Mouse (Mus musculus) intestine, postnatal 0 days (tissue): ENCODE data around the gene Nufip2. TPM values are rescaled to one million over a fixed set of nuclear protein-coding genes. Genes with fewer than 3 reads are reported as not detected.

Source experiments
- ATAC-seq: fragments of 200-750 bp; cut with Nextera tagmentation; 2 replicates; pipeline ENCODE4 v1.8.0; 2017; ENCODE audit warnings: mild to moderate bottlenecking, moderate TSS enrichment, moderate library complexity
- H3K27ac ChIP-seq: fragments of 300-500 bp; sonication (generic); 2 replicates; pipeline ENCODE4 v1.5.1; 2014; ENCODE audit warnings: mild to moderate bottlenecking, low read depth, low read length, moderate library complexity
- H3K27me3 ChIP-seq: fragments of 300-500 bp; sonication (generic); replicated peaks from 2 replicates; pipeline ENCODE4 v1.6.1; 2014; ENCODE audit warnings: low read length, mixed read lengths; ENCODE audit not compliant: control insufficient read depth, insufficient read depth
- H3K36me3 ChIP-seq: fragments of 300-500 bp; sonication (generic); 2 replicates; pipeline ENCODE4 v1.6.1; 2014; ENCODE audit warnings: mild to moderate bottlenecking, moderate library complexity; ENCODE audit not compliant: control insufficient read depth, insufficient read depth
- H3K4me1 ChIP-seq: fragments of 300-500 bp; sonication (generic); replicated peaks from 2 replicates; pipeline ENCODE4 v1.6.1; 2014; ENCODE audit warnings: antibody characterized with exemption, low read length, mixed read lengths; ENCODE audit not compliant: control insufficient read depth, insufficient read depth
- H3K4me2 ChIP-seq: fragments of 300-500 bp; sonication (generic); replicated peaks from 2 replicates; pipeline ENCODE4 v1.6.1; 2014; ENCODE audit warnings: low read depth, mild to moderate bottlenecking, moderate library complexity
- H3K4me3 ChIP-seq: fragments of 300-500 bp; sonication (generic); 2 replicates; pipeline ENCODE4 v1.5.1; 2014; ENCODE audit warnings: low read depth, low read length
- H3K9ac ChIP-seq: fragments of 300-500 bp; sonication (generic); 2 replicates; pipeline ENCODE4 v1.6.1; 2014; ENCODE audit warnings: mild to moderate bottlenecking, low read depth, low read length
- H3K9me3 ChIP-seq: fragments of 300-500 bp; sonication (generic); 2 replicates; pipeline ENCODE4 v1.6.1; 2016; ENCODE audit warnings: mixed run types; ENCODE audit not compliant: control insufficient read depth
- CTCF ChIP-seq: sonication (generic); IDR thresholded peaks from 2 replicates; pipeline ENCODE4 v1.5.1; 2016; ENCODE audit warnings: low read depth, mild to moderate bottlenecking, control low read depth, antibody characterized with exemption, moderate library complexity
- WGBS: fragments of 180-500 bp; shearing (Covaris S2); extraction: QIAGEN DNeasy Blood & Tissue Kit; methylation state at CpG from one replicate; pipeline ENCODE4 v1.1.7; 2014; 5-methylcytosine and 5-hydroxymethylcytosine counted together
- polyA plus RNA-seq: library from polyadenylated mRNA; unstranded; fragments of >200 nt; fragmentation: Nextera tagmentation; extraction: Ambion mirVana; gene quantifications from 2 replicates; pipeline ENCODE4 v1.2.1, GENCODE M21; 2015

The Nufip2 gene
- polyA plus RNA-seq, 1 experiment from 2014 or later: 4.6 TPM

GRCm38 (mm10) chr11:77697232-77697631, 11.3 kb downstream of the Nufip2 start:
- no peak overlapping the region for H3K27ac ChIP-seq
- no peak overlapping the region for H3K4me3 ChIP-seq
- H3K9me3 ChIP-seq: no peaks in the 10 kb centered on the region
- TF ChIP-seq CTCF: 0 out of 2 replicates have a peak, but pooled peaks have one; percentile 15
- H3K4me2 ChIP-seq: no peak overlapping the region
- peaks cover 35% of the 10 kb centered on the region for H3K36me3 ChIP-seq
- H3K27me3 ChIP-seq: no peaks in the 10 kb centered on the region
- no peaks in the 10 kb centered on the region for H3K4me1 ChIP-seq
- WGBS: 29% methylated on average over 2 of the region's 2 CpGs
- no peak overlapping the region for H3K9ac ChIP-seq
- no peak for ATAC-seq

GRCm38 (mm10) chr11:77705920-77706319, 20.0 kb downstream of the Nufip2 start:
- WGBS: 82% methylated on average over 3 of the region's 3 CpGs
- TF ChIP-seq CTCF: no peak
- Histone ChIP-seq H3K9me3 (no peaks in the 10 kb centered on the region), H3K4me3 (no peak overlapping the region), H3K36me3 (peaks cover 9% of the 10 kb centered on the region), H3K27me3 (no peaks in the 10 kb centered on the region), H3K9ac (no peak overlapping the region), H3K27ac (no peak overlapping the region), H3K4me2 (no peak overlapping the region), H3K4me1 (no peaks in the 10 kb centered on the region)
- no peak for ATAC-seq

GRCm38 (mm10) chr11:77709039-77709438, 23.1 kb downstream of the Nufip2 start:
- ATAC-seq: no peak
- H3K4me1 ChIP-seq: no peaks in the 10 kb centered on the region
- H3K4me2 ChIP-seq: no peak overlapping the region
- H3K9me3 ChIP-seq: no peaks in the 10 kb centered on the region
- no peak overlapping the region for H3K9ac ChIP-seq
- TF ChIP-seq CTCF: no peak
- no peak overlapping the region for H3K4me3 ChIP-seq
- peaks cover 3% of the 10 kb centered on the region for H3K36me3 ChIP-seq
- 70% methylated on average over 3 of the region's 3 CpGs for WGBS
- no peak overlapping the region for H3K27ac ChIP-seq
- no peaks in the 10 kb centered on the region for H3K27me3 ChIP-seq

GRCm38 (mm10) chr11:77713736-77714135, 27.8 kb downstream of the Nufip2 start:
- Histone ChIP-seq H3K4me3 (no peak overlapping the region), H3K9me3 (no peaks in the 10 kb centered on the region), H3K36me3 (no peaks in the 10 kb centered on the region; the same call in none of the 2 replicates), H3K27ac (no peak overlapping the region), H3K4me2 (no peak overlapping the region), H3K4me1 (no peaks in the 10 kb centered on the region), H3K9ac (no peak overlapping the region), H3K27me3 (no peaks in the 10 kb centered on the region)
- ATAC-seq: no peak
- 83% methylated on average over 3 of the region's 3 CpGs for WGBS
- no peak for TF ChIP-seq CTCF

GRCm38 (mm10) chr11:77719055-77719454, 33.1 kb downstream of the Nufip2 start:
- Histone ChIP-seq H3K9ac (no peak overlapping the region), H3K9me3 (no peaks in the 10 kb centered on the region), H3K4me1 (no peaks in the 10 kb centered on the region), H3K4me2 (no peak overlapping the region), H3K27ac (no peak overlapping the region), H3K4me3 (no peak overlapping the region), H3K27me3 (no peaks in the 10 kb centered on the region), H3K36me3 (no peaks in the 10 kb centered on the region; the same call in 1 of the 2 replicates)
- TF ChIP-seq CTCF: no peak
- ATAC-seq: no peak
- 95% methylated on average over 2 of the region's 2 CpGs for WGBS

- 89% methylated on average over 4 of the region's 4 CpGs for WGBS
Observed at GRCm38 (mm10) chr11:77721389-77721788, 35.4 kb downstream of the Nufip2 start.

GRCm38 (mm10) chr11:77724766-77725165, 38.8 kb downstream of the Nufip2 start:
- WGBS: 77% methylated on average over 7 of the region's 7 CpGs
- H3K27me3 ChIP-seq: no peaks in the 10 kb centered on the region
- ATAC-seq: no peak
- no peak for TF ChIP-seq CTCF
- H3K9ac ChIP-seq: no peak overlapping the region
- H3K27ac ChIP-seq: no peak overlapping the region
- H3K36me3 ChIP-seq: no peaks in the 10 kb centered on the region
- H3K9me3 ChIP-seq: no peaks in the 10 kb centered on the region
- no peak overlapping the region for H3K4me3 ChIP-seq
- no peaks in the 10 kb centered on the region for H3K4me1 ChIP-seq
- no peak overlapping the region for H3K4me2 ChIP-seq

More at GRCm38 (mm10) chr11:77721389-77721788, 35.4 kb downstream of the Nufip2 start:
- Histone ChIP-seq H3K9ac (no peak overlapping the region), H3K4me2 (no peak overlapping the region), H3K9me3 (no peaks in the 10 kb centered on the region), H3K4me3 (no peak overlapping the region), H3K27me3 (no peaks in the 10 kb centered on the region), H3K27ac (no peak overlapping the region), H3K36me3 (no peaks in the 10 kb centered on the region), H3K4me1 (no peaks in the 10 kb centered on the region)
- no peak for ATAC-seq
- TF ChIP-seq CTCF: peak; percentile 45; the same call in 1 of the 2 replicates
